Mouse (Mus musculus): Measurements from ENCODE around the gene Pard6b. TPM values are rescaled to one million over a fixed set of nuclear protein-coding genes. Genes with fewer than 3 reads are reported as not detected.

Pard6b gene
- total and polyA plus RNA-seq, 3 experiments: 1.2 to 2.8 (median 1.3) TPM

- H3K27me3 ChIP-seq (replicated peaks): no peaks in the 10 kb centered on the region
- peak; percentile 56 for DNase-seq (ENCODE audit: extremely low read depth)
- no peak overlapping the region for H3K27ac ChIP-seq (ENCODE audit: insufficient read depth, low read depth)
- no peak overlapping the region for H3K9ac ChIP-seq (ENCODE audit: insufficient read depth, low read depth)
- no peak overlapping the region for H3K4me2 ChIP-seq (ENCODE audit: insufficient read depth, low read depth, poor library complexity, severe bottlenecking)
- H3K79me2 ChIP-seq (replicated peaks; ENCODE audit: control insufficient read depth, extremely low read depth, insufficient read depth, poor library complexity, severe bottlenecking): no peaks in the 10 kb centered on the region
- no peak for TF ChIP-seq MAX (IDR thresholded peaks at IDR 0.05; ENCODE audit: low read length)
- no peak for TF ChIP-seq ELF1 (IDR thresholded peaks at IDR 0.05; ENCODE audit: low read depth, low read length)
- no peak for TF ChIP-seq GABPA (IDR thresholded peaks at IDR 0.05; ENCODE audit: insufficient replicate concordance, low read depth, low read length)
- TF ChIP-seq RAD21 (IDR thresholded peaks at IDR 0.05; ENCODE audit: low read depth, low read length): peak; percentile 63
- TF ChIP-seq CTCF (conservative IDR thresholded peaks at IDR 0.05 in 1 of 2, IDR thresholded peaks at IDR 0.05 in 1 of 2; ENCODE audit: low read depth in 2 of 2, low read length in 2 of 2): peak; percentile 79 to 88
- TF ChIP-seq KAT2A (IDR thresholded peaks at IDR 0.05; ENCODE audit: insufficient replicate concordance, low read length): no peak
- TF ChIP-seq IRF4 (IDR thresholded peaks at IDR 0.05; ENCODE audit: low read depth, low read length): peak; percentile 12; the same call in 1 of the 2 replicates
- TF ChIP-seq SMC3 (IDR thresholded peaks at IDR 0.05; ENCODE audit: low read depth, low read length): peak; percentile 71
- no peak for TF ChIP-seq TCF12 (IDR thresholded peaks at IDR 0.05; ENCODE audit: low read depth, low read length)
- in situ Hi-C loops (cut with MboI; ENCODE audit: low pct_ligation_motif_present, low pct_unique_long_range_greater_than_20kb, low sequenced_read_pairs) (loop anchor here (5.0 to 10.0 kb wide), 2 partner anchors 95 to 333 kb away; partner anchors contain the start of gene Adnp), dilution Hi-C loops (cut with MboI; ENCODE audit: extremely low pct_ligation_motif_present, extremely low pct_unique_long_range_greater_than_20kb, low sequenced_read_pairs) (no loop called here)
- 0 out of 4 replicates have a peak, but pooled peaks cover 0 to 4% of the 10 kb centered on the region in 2 experiments for H3K4me1 ChIP-seq (ENCODE audit: control insufficient read depth in 1 of 2, insufficient read depth in 2 of 2)
- H3K36me3 ChIP-seq (replicated peaks in 1 of 2; ENCODE audit: control insufficient read depth in 1 of 2, insufficient read depth in 1 of 2, low read length in 1 of 2): no peaks in the 10 kb centered on the region
- H3K4me3 ChIP-seq (replicated peaks in 1 of 3; ENCODE audit: low read depth in 2 of 3, low read length in 2 of 3, poor library complexity in 1 of 3): no peak overlapping the region
- no peaks in the 10 kb centered on the region for H3K9me3 ChIP-seq (replicated peaks; ENCODE audit: low read length)
These were observed 31.1 kb downstream of the Pard6b start for GRCm38 (mm10) chr2:168111902-168112301.

DNA sequence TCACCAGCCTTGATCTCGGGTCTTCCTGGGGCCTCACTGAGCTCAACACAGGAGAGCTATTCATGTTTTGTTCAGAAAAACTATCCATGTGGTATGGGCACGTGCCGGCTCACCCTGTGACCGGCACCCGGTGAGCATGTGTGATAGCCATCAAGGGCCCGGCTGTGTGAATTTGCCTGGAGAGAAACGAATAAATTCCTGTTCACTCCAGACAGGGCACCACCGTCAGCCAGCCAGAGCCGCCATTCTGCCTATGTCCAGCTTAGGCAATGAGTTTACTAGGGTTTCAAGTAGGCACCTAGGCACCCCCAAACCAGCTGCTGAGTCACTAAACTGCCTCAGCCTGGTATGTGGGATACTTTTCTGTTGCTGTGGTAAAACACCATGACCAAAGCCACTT is 32.5 kb downstream of the Pard6b start:
- no peak overlapping the region for H3K27ac ChIP-seq (ENCODE audit: insufficient read depth, low read depth)
- DNase-seq (ENCODE audit: extremely low read depth): no peak
- dilution Hi-C loops (cut with MboI; ENCODE audit: extremely low pct_ligation_motif_present, extremely low pct_unique_long_range_greater_than_20kb, low sequenced_read_pairs) (no loop called here), in situ Hi-C loops (cut with MboI; ENCODE audit: low pct_ligation_motif_present, low pct_unique_long_range_greater_than_20kb, low sequenced_read_pairs) (loop anchor here (5.0 to 10.0 kb wide), 2 partner anchors 94 to 332 kb away; partner anchors contain the start of gene Adnp)
- no peaks in the 10 kb centered on the region for H3K27me3 ChIP-seq (replicated peaks)
- no peak overlapping the region for H3K4me2 ChIP-seq (ENCODE audit: insufficient read depth, low read depth, poor library complexity, severe bottlenecking)
- no peak overlapping the region for H3K4me3 ChIP-seq (replicated peaks in 1 of 3; ENCODE audit: low read depth in 2 of 3, low read length in 2 of 3, poor library complexity in 1 of 3)
- H3K79me2 ChIP-seq (replicated peaks; ENCODE audit: control insufficient read depth, extremely low read depth, insufficient read depth, poor library complexity, severe bottlenecking): no peaks in the 10 kb centered on the region
- no peaks in the 10 kb centered on the region for H3K36me3 ChIP-seq (replicated peaks in 1 of 2; ENCODE audit: control insufficient read depth in 1 of 2, insufficient read depth in 1 of 2, low read length in 1 of 2)
- TF ChIP-seq PAX5 (IDR thresholded peaks at IDR 0.05; ENCODE audit: low read length): no peak
- no peak for TF ChIP-seq EP300 (IDR thresholded peaks at IDR 0.05; ENCODE audit: low read length)
- no peak for TF ChIP-seq IRF4 (IDR thresholded peaks at IDR 0.05; ENCODE audit: low read depth, low read length)
- TF ChIP-seq USF1 (IDR thresholded peaks at IDR 0.05; ENCODE audit: low read depth, low read length): no peak
- TF ChIP-seq JUND (conservative IDR thresholded peaks at IDR 0.05; ENCODE audit: low read depth, low read length): no peak
- no peak for TF ChIP-seq UBTF (IDR thresholded peaks at IDR 0.05; ENCODE audit: low read depth, low read length)
- TF ChIP-seq MEF2A (IDR thresholded peaks at IDR 0.05; ENCODE audit: borderline replicate concordance, low read depth, low read length): no peak
- TF ChIP-seq POLR2A (IDR thresholded peaks at IDR 0.05; ENCODE audit: low read depth, low read length): no peak
- TF ChIP-seq ZMIZ1 (IDR thresholded peaks at IDR 0.05; ENCODE audit: low read depth, low read length): no peak
- TF ChIP-seq HCFC1 (IDR thresholded peaks at IDR 0.05; ENCODE audit: low read depth, low read length): no peak
- no peak for TF ChIP-seq ETS1 (conservative IDR thresholded peaks at IDR 0.05; ENCODE audit: low read depth, low read length)
- TF ChIP-seq E2F4 (IDR thresholded peaks at IDR 0.05; ENCODE audit: insufficient replicate concordance, low read depth, low read length): no peak
- TF ChIP-seq MXI1 (IDR thresholded peaks at IDR 0.05; ENCODE audit: low read depth, low read length): no peak
- TF ChIP-seq SMC3 (IDR thresholded peaks at IDR 0.05; ENCODE audit: low read depth, low read length): no peak
- no peak for TF ChIP-seq MAZ (IDR thresholded peaks at IDR 0.05; ENCODE audit: low read depth, low read length)
- no peak for TF ChIP-seq USF2 (conservative IDR thresholded peaks at IDR 0.05; ENCODE audit: low read depth, low read length)
- TF ChIP-seq GABPA (IDR thresholded peaks at IDR 0.05; ENCODE audit: insufficient replicate concordance, low read depth, low read length): no peak
- no peak for TF ChIP-seq JUN (IDR thresholded peaks at IDR 0.05; ENCODE audit: insufficient read depth, low read depth, low read length)
- TF ChIP-seq RAD21 (IDR thresholded peaks at IDR 0.05; ENCODE audit: low read depth, low read length): no peak
- TF ChIP-seq KAT2A (IDR thresholded peaks at IDR 0.05; ENCODE audit: insufficient replicate concordance, low read length): no peak
- 0 out of 4 replicates have a peak, but pooled peaks cover 2 to 4% of the 10 kb centered on the region in 2 experiments for H3K4me1 ChIP-seq (ENCODE audit: control insufficient read depth in 1 of 2, insufficient read depth in 2 of 2)
- H3K9me3 ChIP-seq (replicated peaks; ENCODE audit: low read length): peaks cover 2% of the 10 kb centered on the region
- H3K9ac ChIP-seq (ENCODE audit: insufficient read depth, low read depth): no peak overlapping the region

Measured in CH12.LX (cell line).